Mouse (Mus musculus): Measurements from ENCODE around the gene Gm27235. TPM values are rescaled to one million over a fixed set of nuclear protein-coding genes. Genes with fewer than 3 reads are reported as not detected.
"Not testable (repeated sequence)": the region's sequence is repeated elsewhere in the genome, so short reads cannot be mapped to it uniquely, and the experiment has no call there.

The Gm27235 gene
- not detected in 2 replicates for total RNA-seq (2015)
- total RNA-seq (2017): not detected in 2 replicates

DNA sequence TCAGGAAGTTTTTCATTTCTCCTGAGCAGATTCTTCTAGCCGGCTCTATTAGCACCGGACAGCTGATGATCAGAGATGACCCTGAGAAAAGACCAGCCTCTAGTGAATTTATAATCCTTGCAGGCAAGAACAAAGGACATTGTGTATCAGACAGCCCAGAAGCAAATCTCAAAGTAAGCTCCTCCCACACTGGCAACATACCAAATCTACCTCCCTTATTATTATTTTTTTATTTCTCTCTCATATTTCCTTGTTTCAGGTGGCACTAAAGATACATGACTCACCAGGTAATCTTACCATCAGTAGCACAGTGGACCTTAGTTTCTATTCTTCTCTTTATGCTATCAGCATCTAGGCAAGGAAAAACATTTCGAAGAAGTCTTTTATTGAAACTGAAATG, at the start of gene Gm27235, which contains the start of gene D730048I06Rik:
Gene Gm27235, minus strand, starts transcription at position 101 of the 400 bp plus-strand sequence.
Gene D730048I06Rik, minus strand, starts transcription at position 112 of the 400 bp plus-strand sequence.
- no peak for ATAC-seq (ENCODE audit: poor library complexity, severe bottlenecking)

DNA sequence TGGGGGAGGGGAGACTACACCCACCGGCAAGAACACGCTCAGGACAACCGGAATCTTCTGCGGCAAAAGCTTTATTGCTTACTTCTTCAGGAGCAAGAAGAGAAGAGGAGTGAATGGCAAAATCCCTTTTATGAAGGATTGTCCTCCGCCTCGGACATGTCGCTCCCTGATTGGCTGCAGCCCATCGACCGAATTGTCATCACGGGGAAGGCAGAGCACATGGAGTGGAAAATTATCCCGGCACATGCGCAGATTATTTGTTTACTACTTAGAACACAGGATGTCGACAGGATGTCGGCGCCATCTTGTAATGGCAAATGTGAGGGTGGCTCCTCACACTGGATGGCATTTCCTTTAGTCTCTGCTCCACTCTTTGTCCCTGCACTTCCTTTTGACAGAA, 28.0 kb upstream of the Gm27235 start:
- not testable (repeated sequence) for ATAC-seq (ENCODE audit: poor library complexity, severe bottlenecking)

DNA sequence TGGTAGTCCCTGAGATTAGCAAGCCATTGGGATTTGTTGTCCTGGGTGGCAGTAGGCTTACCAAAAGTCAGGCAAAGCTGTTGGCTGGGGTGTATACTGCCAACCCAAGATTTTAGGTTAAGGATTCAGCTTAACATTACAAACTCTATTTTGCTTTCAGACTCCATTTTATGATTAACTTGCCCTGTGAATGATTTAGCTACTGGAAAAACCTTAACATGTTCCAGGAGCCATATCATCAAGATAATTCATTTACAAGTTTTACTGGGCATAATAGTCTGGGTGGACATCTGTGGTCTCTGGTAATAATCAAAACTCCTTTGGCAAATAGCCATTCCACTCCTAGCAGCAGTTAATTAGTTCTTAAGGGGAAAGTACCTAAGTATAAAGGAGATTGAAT, 8.2 kb upstream of the Gm27235 start:
- ATAC-seq (ENCODE audit: poor library complexity, severe bottlenecking): no peak

DNA sequence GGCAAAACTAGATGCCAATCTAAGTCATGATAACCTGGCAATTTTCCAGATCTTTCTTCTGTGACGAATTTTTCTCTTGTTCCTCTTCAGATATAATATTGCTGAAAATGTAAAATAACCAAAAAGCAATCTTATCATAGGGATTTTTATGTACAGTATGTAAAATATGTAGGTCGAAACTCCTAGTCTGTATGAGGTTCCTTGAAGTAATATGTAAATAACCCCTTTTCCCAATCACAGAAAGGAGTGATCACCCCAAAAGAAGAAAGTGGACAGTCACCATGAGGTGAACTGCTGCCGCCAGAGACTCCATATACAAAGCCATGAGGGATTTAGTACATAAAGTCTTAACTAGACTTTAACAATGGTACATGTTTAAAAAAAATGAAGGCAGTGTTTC, 11.9 kb downstream of the Gm27235 start, which contains the start of gene Gm17727:
Gene Gm17727, minus strand, starts transcription at position 101 of the 400 bp plus-strand sequence.
- ATAC-seq (ENCODE audit: poor library complexity, severe bottlenecking): no peak

DNA sequence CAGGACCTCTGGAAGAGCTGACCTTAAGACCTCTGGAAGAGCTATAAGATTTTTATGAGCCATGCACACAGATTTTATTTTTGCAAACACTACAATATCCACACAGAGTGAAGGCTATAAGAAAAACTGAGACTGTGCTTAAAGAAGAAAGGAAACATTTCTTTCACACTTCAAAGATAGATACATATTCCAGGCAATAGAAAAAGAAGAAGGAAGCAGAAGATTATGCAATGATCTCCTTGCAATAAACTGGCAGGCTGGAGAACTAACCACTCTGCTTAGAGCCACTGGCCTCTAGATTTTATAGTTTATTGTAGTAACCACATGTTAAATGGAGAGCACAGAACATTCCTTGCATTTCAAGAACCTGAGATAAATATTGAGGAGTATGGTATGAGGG, 33.1 kb downstream of the Gm27235 start:
- ATAC-seq (ENCODE audit: poor library complexity, severe bottlenecking): no peak

DNA sequence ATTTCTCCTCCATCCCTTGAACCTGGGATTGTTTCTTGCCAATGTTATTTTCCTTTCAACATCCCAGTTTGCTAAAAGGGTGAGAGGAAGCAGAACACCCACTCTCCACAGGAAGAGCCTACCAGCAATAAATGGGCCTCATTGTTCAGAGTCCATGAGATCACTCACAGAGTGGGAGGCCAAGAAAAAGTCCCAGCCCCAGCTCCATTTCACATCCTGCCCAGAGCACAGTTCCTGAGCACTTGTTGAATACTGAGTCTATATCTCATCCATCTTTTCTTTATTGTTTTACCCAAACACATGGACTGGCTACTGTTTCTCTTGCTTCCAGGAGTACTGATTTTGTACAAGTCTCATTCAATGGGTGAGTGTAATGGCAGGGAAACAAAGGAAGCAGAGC, 49.2 kb downstream of the Gm27235 start, which contains the start of gene Gm17677:
Gene Gm17677, plus strand, starts transcription at position 301 of the 400 bp plus-strand sequence.
- no peak for ATAC-seq (ENCODE audit: poor library complexity, severe bottlenecking)

Other genes with a start within 250 kb of the Gm27235 start
- 0.09 and 0.11 TPM in 2 replicates for gene Ddx25, start 231.6 kb downstream of the Gm27235 start, total RNA-seq (2015)
- gene Ddx25, start 231.6 kb downstream of the Gm27235 start, total RNA-seq (2017): 0.04 TPM in 1 of 2 replicates, not detected in the other
- 9.8 and 12.2 TPM in 2 replicates for gene Pus3, start 231.5 kb downstream of the Gm27235 start, total RNA-seq (2015)
- 14.0 and 14.6 TPM in 2 replicates for gene Pus3, start 231.5 kb downstream of the Gm27235 start, total RNA-seq (2017)
- gene Pate2, start 219.8 kb downstream of the Gm27235 start, total RNA-seq (2015): 0.51 and 0.75 TPM in 2 replicates
- not detected in 2 replicates for gene Pate2, start 219.8 kb downstream of the Gm27235 start, total RNA-seq (2017)
- 15.7 and 20.1 TPM in 2 replicates for gene Hyls1, start 219.7 kb downstream of the Gm27235 start, total RNA-seq (2015)
- 17.5 and 20.6 TPM in 2 replicates for gene Hyls1, start 219.7 kb downstream of the Gm27235 start, total RNA-seq (2017)
- gene Pate4, start 178.2 kb downstream of the Gm27235 start, total RNA-seq (2015): not detected in 2 replicates
- not detected in 2 replicates for gene Pate4, start 178.2 kb downstream of the Gm27235 start, total RNA-seq (2017)
- gene Pate3, start 141.9 kb downstream of the Gm27235 start, total RNA-seq (2015): not detected in 2 replicates
- gene Pate3, start 141.9 kb downstream of the Gm27235 start, total RNA-seq (2017): not detected in 2 replicates
- not detected in 2 replicates for gene Pate1, start 102.7 kb downstream of the Gm27235 start, total RNA-seq (2015)
- gene Pate1, start 102.7 kb downstream of the Gm27235 start, total RNA-seq (2017): not detected in 2 replicates
- gene Gm17677, start 49.1 kb downstream of the Gm27235 start, total RNA-seq (2015): not detected in 2 replicates
- not detected in 2 replicates for gene Gm17677, start 49.1 kb downstream of the Gm27235 start, total RNA-seq (2017)
- gene Gm17727, start 12.0 kb downstream of the Gm27235 start, total RNA-seq (2015): not detected in 2 replicates
- gene Gm17727, start 12.0 kb downstream of the Gm27235 start, total RNA-seq (2017): not detected in 2 replicates
- gene D730048I06Rik, start within 50 bp of the Gm27235 start, total RNA-seq (2015): not detected in 2 replicates
- gene D730048I06Rik, start within 50 bp of the Gm27235 start, total RNA-seq (2017): not detected in 2 replicates
- not detected in 2 replicates for gene 9230110F15Rik, start 54.0 kb upstream of the Gm27235 start, total RNA-seq (2015)
- not detected in 2 replicates for gene 9230110F15Rik, start 54.0 kb upstream of the Gm27235 start, total RNA-seq (2017)
- not detected in 2 replicates for gene 9230113P08Rik, start 118.3 kb upstream of the Gm27235 start, total RNA-seq (2015)
- gene 9230113P08Rik, start 118.3 kb upstream of the Gm27235 start, total RNA-seq (2017): not detected in 2 replicates

Measured in megakaryocyte, adult 5-6 weeks (primary cell).